Mouse (Mus musculus): Measurements from ENCODE around the gene Ntf5.
A peak's percentile ranks its signal among the peaks of the same experiment; 100 is the strongest.
"Not testable (repeated sequence)": the region's sequence is repeated elsewhere in the genome, so short reads cannot be mapped to it uniquely, and the experiment has no call there.

Ntf5 gene

DNA sequence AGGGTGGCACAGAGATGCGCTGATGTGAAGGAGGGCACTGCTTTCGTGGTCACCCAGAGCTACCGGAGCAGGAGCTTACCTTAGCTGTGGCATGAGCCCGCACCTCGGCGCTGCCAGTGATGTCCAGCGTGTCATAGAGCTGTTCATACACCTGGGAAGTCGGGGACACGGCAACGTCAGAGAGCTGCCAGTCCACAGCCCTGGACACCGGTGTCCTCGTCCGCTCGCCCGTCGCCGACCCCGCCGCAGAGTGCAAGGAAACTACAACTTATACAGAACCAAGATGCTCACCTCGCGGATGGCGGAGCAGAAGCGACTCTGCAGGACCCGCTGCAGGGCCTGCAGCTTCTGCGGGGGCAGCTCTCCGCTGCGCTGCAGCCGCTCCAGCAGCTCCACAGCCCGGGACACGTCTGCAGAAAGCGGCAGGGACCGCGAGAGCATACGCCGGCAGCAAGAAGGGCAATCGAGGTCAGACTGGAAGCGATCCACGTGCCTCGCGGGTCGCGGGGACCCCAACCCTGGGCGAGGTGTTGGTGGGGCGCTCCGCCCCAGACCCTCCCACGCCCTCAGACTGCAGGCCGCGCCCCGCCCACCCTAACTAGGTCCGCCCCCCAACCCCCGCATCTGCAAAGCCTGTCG is 43.5 kb upstream of the Ntf5 start:
- Histone ChIP-seq H3K4me1 (replicated peaks; ENCODE audit: low read depth, low read length) (peaks cover 70% of the 10 kb centered on the region), H3K4me3 (replicated peaks; ENCODE audit: low read length) (peak overlapping the region; percentile 81), H3K36me3 (ENCODE audit: insufficient read depth, low read length) (peaks cover 38% of the 10 kb centered on the region), H3K9me3 (ENCODE audit: low read length) (no peaks in the 10 kb centered on the region), H3K27me3 (ENCODE audit: insufficient read depth, low read length) (peaks cover 31% of the 10 kb centered on the region)
- TF ChIP-seq CTCF (conservative IDR thresholded peaks at IDR 0.05; ENCODE audit: low read length) (no peak), NANOG (IDR thresholded peaks at IDR 0.05; ENCODE audit: borderline replicate concordance, low read length) (no peak), POU5F1 (IDR thresholded peaks at IDR 0.05; ENCODE audit: borderline replicate concordance, low read length) (no peak)

- Histone ChIP-seq H3K27me3 (ENCODE audit: insufficient read depth, low read length) (peaks cover 24% of the 10 kb centered on the region), H3K9me3 (ENCODE audit: low read length) (no peaks in the 10 kb centered on the region), H3K36me3 (ENCODE audit: insufficient read depth, low read length) (peaks cover 45% of the 10 kb centered on the region), H3K4me3 (replicated peaks; ENCODE audit: low read length) (peak within 1 kb of the TSS; percentile 81), H3K4me1 (replicated peaks; ENCODE audit: low read depth, low read length) (peaks cover 74% of the 10 kb centered on the region)
- TF ChIP-seq NANOG (IDR thresholded peaks at IDR 0.05; ENCODE audit: borderline replicate concordance, low read length), result no peak
- no peak for TF ChIP-seq CTCF (conservative IDR thresholded peaks at IDR 0.05; ENCODE audit: low read length)
- TF ChIP-seq POU5F1 (IDR thresholded peaks at IDR 0.05; ENCODE audit: borderline replicate concordance, low read length), result no peak
Observed at GRCm38 (mm10) chr7:45370475-45371311, 42.8 kb upstream of the Ntf5 start, which contains the start of gene Lin7b. Gene Lin7b, minus strand, starts transcription at chr7:45370583.

DNA sequence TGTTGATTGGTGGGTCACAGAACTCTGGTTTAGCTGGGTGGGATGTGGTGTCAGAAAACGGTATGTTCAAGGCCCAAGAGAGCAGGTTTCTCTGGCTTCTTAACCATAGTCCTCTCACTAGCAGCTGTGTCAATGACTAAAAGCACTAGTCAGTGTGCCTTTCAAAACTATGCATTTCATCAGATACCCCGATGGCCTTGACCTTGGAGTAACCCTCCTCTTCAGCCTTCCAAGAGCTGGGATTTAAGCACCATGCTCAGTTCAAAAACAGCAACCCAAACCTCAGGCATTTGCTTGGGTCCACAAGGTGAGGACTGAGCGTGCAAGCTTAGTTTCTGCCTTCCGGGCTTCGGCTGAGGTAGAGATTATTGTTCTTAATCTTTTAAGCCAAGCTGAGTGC is 41.1 kb upstream of the Ntf5 start:
- H3K9me3 ChIP-seq (ENCODE audit: low read length), result no peaks in the 10 kb centered on the region
- TF ChIP-seq CTCF (conservative IDR thresholded peaks at IDR 0.05; ENCODE audit: low read length) (no peak), NANOG (IDR thresholded peaks at IDR 0.05; ENCODE audit: borderline replicate concordance, low read length) (no peak), POU5F1 (IDR thresholded peaks at IDR 0.05; ENCODE audit: borderline replicate concordance, low read length) (no peak)
- H3K36me3 ChIP-seq (ENCODE audit: insufficient read depth, low read length), result peaks cover 61% of the 10 kb centered on the region
- H3K4me3 ChIP-seq (replicated peaks; ENCODE audit: low read length), result no peak overlapping the region
- H3K4me1 ChIP-seq (replicated peaks; ENCODE audit: low read depth, low read length), result peaks cover 84% of the 10 kb centered on the region
- peaks cover 17% of the 10 kb centered on the region for H3K27me3 ChIP-seq (ENCODE audit: insufficient read depth, low read length)

DNA sequence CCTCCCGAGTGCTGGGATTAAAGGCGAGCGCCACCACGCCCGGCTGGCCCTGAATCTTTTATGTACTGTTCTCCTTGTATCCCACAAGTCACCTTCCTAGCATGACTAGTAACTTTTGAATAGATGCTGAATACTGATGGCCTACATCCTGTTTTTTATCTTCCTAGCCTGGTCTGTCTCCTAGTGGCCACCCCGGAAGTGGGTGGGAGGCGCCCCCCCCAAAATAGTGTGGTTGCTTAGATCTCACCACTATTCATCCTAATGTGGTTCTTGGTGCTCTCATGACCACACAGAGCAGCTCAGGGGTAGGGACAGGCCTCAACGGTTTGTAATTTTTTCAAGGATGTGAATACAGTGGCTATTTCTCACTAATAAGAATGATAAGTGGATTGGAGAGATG is 38.9 kb upstream of the Ntf5 start:
- TF ChIP-seq NANOG (IDR thresholded peaks at IDR 0.05; ENCODE audit: borderline replicate concordance, low read length) (no peak), POU5F1 (IDR thresholded peaks at IDR 0.05; ENCODE audit: borderline replicate concordance, low read length) (no peak), CTCF (conservative IDR thresholded peaks at IDR 0.05; ENCODE audit: low read length) (no peak)
- H3K9me3 ChIP-seq (ENCODE audit: low read length), result no peaks in the 10 kb centered on the region
- H3K36me3 ChIP-seq (ENCODE audit: insufficient read depth, low read length), result peaks cover 79% of the 10 kb centered on the region
- H3K4me3 ChIP-seq (replicated peaks; ENCODE audit: low read length), result no peak overlapping the region
- peaks cover 83% of the 10 kb centered on the region for H3K4me1 ChIP-seq (replicated peaks; ENCODE audit: low read depth, low read length)
- peaks cover 5% of the 10 kb centered on the region for H3K27me3 ChIP-seq (ENCODE audit: insufficient read depth, low read length)

- Histone ChIP-seq H3K9me3 (ENCODE audit: low read length) (no peaks in the 10 kb centered on the region), H3K4me3 (replicated peaks; ENCODE audit: low read length) (no peak overlapping the region), H3K27me3 (ENCODE audit: insufficient read depth, low read length) (no peaks in the 10 kb centered on the region), H3K4me1 (replicated peaks; ENCODE audit: low read depth, low read length) (peaks cover 83% of the 10 kb centered on the region), H3K36me3 (ENCODE audit: insufficient read depth, low read length) (peaks cover 93% of the 10 kb centered on the region)
- TF ChIP-seq NANOG (IDR thresholded peaks at IDR 0.05; ENCODE audit: borderline replicate concordance, low read length), result no peak
- no peak for TF ChIP-seq CTCF (conservative IDR thresholded peaks at IDR 0.05; ENCODE audit: low read length)
- TF ChIP-seq POU5F1 (IDR thresholded peaks at IDR 0.05; ENCODE audit: borderline replicate concordance, low read length), result no peak
Observed at GRCm38 (mm10) chr7:45376057-45376456, 37.4 kb upstream of the Ntf5 start.

DNA sequence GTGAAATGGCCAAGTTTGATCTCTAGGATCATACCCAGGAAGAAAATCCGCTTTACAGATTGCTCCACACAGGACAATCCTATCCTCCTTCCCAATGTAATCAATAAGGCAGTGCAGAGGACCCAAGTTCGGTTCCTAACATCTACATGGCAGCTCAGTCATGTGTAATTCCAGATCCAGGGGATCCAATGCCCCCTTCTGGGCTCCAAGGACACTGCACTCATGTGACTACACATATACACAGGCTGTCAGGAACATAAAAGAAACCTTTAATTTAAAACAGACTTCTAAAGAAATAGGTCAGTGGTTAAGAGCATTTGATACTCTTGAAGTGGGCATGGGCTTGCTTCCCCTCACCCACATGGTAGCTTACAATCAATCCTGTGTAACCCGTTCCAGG is 27.4 kb upstream of the Ntf5 start:
- TF ChIP-seq POU5F1 (IDR thresholded peaks at IDR 0.05; ENCODE audit: borderline replicate concordance, low read length) (no peak), CTCF (conservative IDR thresholded peaks at IDR 0.05; ENCODE audit: low read length) (no peak), NANOG (IDR thresholded peaks at IDR 0.05; ENCODE audit: borderline replicate concordance, low read length) (no peak)
- Histone ChIP-seq H3K4me1 (replicated peaks; ENCODE audit: low read depth, low read length) (peaks cover 56% of the 10 kb centered on the region), H3K9me3 (ENCODE audit: low read length) (no peaks in the 10 kb centered on the region), H3K36me3 (ENCODE audit: insufficient read depth, low read length) (peaks cover 98% of the 10 kb centered on the region), H3K27me3 (ENCODE audit: insufficient read depth, low read length) (no peaks in the 10 kb centered on the region), H3K4me3 (replicated peaks; ENCODE audit: low read length) (no peak overlapping the region)

GRCm38 (mm10) chr7:45395129-45395541 is 18.4 kb upstream of the Ntf5 start:
- Histone ChIP-seq H3K27me3 (ENCODE audit: insufficient read depth, low read length) (no peaks in the 10 kb centered on the region), H3K4me1 (replicated peaks; ENCODE audit: low read depth, low read length) (peaks cover 44% of the 10 kb centered on the region), H3K36me3 (ENCODE audit: insufficient read depth, low read length) (peaks cover 44% of the 10 kb centered on the region), H3K9me3 (ENCODE audit: low read length) (no peaks in the 10 kb centered on the region), H3K4me3 (replicated peaks; ENCODE audit: low read length) (peak overlapping the region; percentile 89)
- TF ChIP-seq CTCF (conservative IDR thresholded peaks at IDR 0.05; ENCODE audit: low read length) (no peak), NANOG (IDR thresholded peaks at IDR 0.05; ENCODE audit: borderline replicate concordance, low read length) (no peak), POU5F1 (IDR thresholded peaks at IDR 0.05; ENCODE audit: borderline replicate concordance, low read length) (no peak)

DNA sequence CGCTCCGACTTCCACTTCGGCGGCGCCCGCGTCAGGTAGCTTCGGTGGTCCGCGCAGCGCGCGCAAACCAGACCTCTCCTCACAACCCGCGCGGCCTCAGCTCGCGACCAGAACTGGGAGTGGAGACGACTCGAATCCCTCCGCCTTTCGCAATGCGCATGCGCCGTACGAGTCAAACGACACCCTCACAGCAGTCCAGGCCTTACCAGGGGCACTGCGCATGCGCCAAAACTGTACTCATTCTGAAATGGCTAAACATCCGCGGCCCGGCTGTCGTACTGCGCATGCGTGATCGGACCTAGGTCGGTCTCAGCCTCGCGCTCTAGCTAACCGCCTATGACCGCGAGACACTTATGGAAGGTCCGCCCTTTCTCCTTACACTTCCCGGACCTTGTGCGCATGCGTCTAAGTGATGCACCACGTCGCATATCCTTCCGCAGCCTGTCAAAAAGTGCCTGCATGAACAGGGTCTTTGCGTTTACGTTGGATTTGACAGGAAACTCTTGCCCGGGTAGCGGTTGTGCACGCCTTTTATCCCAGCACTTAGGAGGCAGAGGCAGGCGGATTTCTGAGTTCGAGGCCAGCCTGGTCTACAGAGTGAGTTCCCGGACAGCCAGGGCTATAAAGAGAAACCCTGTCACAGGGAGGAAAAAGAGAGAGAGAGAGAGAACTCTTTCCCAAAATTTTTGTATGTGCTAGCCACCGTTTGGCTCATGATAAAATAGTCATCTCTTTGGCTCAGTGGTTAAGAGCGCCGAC is 17.7 kb upstream of the Ntf5 start, which contains the start of gene Snrnp70:
Gene Snrnp70 (minus strand): TSS at position 165 of the 759 bp plus-strand sequence.
- Histone ChIP-seq H3K4me1 (replicated peaks; ENCODE audit: low read depth, low read length) (peaks cover 42% of the 10 kb centered on the region), H3K27me3 (ENCODE audit: insufficient read depth, low read length) (no peaks in the 10 kb centered on the region), H3K36me3 (ENCODE audit: insufficient read depth, low read length) (peaks cover 38% of the 10 kb centered on the region), H3K9me3 (ENCODE audit: low read length) (no peaks in the 10 kb centered on the region), H3K4me3 (replicated peaks; ENCODE audit: low read length) (peak within 1 kb of the TSS; percentile 89)
- TF ChIP-seq NANOG (IDR thresholded peaks at IDR 0.05; ENCODE audit: borderline replicate concordance, low read length), result no peak
- no peak for TF ChIP-seq CTCF (conservative IDR thresholded peaks at IDR 0.05; ENCODE audit: low read length)
- no peak for TF ChIP-seq POU5F1 (IDR thresholded peaks at IDR 0.05; ENCODE audit: borderline replicate concordance, low read length)

GRCm38 (mm10) chr7:45396337-45396775 is 17.1 kb upstream of the Ntf5 start:
- not testable (repeated sequence) for H3K9me3 ChIP-seq (ENCODE audit: low read length); H3K27me3 ChIP-seq (ENCODE audit: insufficient read depth, low read length)
- peaks cover 34% of the 10 kb centered on the region for H3K36me3 ChIP-seq (ENCODE audit: insufficient read depth, low read length)
- peaks cover 44% of the 10 kb centered on the region for H3K4me1 ChIP-seq (replicated peaks; ENCODE audit: low read depth, low read length)
- H3K4me3 ChIP-seq (replicated peaks; ENCODE audit: low read length), result peak overlapping the region; percentile 76
